Mouse (Mus musculus): ENCODE results near the gene Ugt2b5. TPM values are rescaled to one million over a fixed set of nuclear protein-coding genes. Genes with fewer than 3 reads are reported as not detected.

Ugt2b5 gene
- not detected for polyA plus RNA-seq (2017; shearing (Covaris generic))

GRCm38 (mm10) chr5:87140196-87140595 lies at the start of gene Ugt2b5:
Gene Ugt2b5, minus strand, starts transcription at chr5:87140318.

DNA sequence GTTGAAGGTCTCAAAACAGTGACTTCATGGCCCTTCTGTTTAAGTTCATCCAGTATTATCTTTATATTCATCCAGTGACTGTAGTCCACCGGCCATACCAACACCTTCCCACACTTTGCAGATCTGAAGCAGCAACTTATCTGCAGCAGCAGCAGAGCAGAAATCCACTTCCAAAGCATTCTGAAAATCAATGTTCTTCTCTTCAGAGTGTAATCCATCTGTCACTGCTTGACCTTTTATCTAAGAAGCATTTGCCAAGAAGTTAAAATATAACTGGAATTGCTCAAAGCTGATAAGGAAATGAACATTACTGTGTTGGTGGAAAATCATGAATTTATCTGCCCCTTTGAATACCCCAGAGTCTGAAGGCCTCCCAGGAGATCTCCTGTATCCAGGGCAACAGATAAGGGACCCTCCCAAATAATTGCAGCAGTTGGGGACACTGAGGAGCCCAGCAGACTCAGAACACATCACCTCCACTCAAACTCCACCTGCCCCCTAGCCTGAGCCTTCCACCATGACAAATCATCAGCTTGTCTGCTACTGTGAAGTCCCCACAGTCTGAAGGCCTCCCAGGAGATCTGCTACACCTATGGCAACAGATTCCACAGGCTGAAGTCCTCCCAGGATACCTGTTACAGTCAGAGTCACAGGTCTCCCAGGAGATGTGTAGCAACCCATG lies 47.6 kb downstream of the Ugt2b5 start, which contains the start of gene Ugt2b36:
TSS of gene Ugt2b36 (minus strand) at position 210 of the 682 bp plus-strand sequence.

Other genes starting within 250 kb of the Ugt2b5 start
- not detected for gene Ugt2b34, start 233.4 kb downstream of the Ugt2b5 start, polyA plus RNA-seq (2017; shearing (Covaris generic))
- gene Ugt2b1, start 213.8 kb downstream of the Ugt2b5 start, polyA plus RNA-seq (2017; shearing (Covaris generic)) = not detected
- not detected for gene Ugt2b35, start 139.5 kb downstream of the Ugt2b5 start, polyA plus RNA-seq (2017; shearing (Covaris generic))
- gene Ugt2b36, start 47.8 kb downstream of the Ugt2b5 start, polyA plus RNA-seq (2017; shearing (Covaris generic)) = not detected
- not detected for gene Ugt2b37, start 114.5 kb upstream of the Ugt2b5 start, polyA plus RNA-seq (2017; shearing (Covaris generic))
- not detected for gene Ugt2a3, start 196.9 kb upstream of the Ugt2b5 start, polyA plus RNA-seq (2017; shearing (Covaris generic))